Mouse (Mus musculus): ENCODE results near the gene Eif2b4.

DNA sequence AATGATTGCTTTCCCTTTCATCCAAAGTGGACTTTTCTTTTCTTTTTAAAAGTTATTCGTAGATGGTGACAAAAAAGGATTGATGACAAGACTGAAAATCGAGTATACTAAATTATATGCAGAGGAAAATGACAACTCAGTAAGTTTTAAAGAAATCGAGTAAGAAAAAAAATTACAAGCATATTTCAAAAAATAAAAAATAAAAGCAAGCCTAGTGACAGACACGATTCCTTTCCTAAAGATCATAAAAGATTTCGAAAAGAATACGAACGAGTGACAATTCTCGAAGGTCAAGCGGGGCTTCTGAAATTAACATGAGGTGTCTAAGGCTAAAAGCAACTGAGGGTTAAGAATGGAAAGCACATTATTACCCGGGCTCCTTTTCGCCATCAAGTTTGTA, 26.2 kb upstream of the Eif2b4 start:
- TF ChIP-seq CTCF (IDR thresholded peaks at IDR 0.05; ENCODE audit: borderline replicate concordance, insufficient read depth, low read depth, low read length) (no peak), POLR2A (IDR thresholded peaks at IDR 0.05; ENCODE audit: borderline replicate concordance, insufficient read depth, low read length) (no peak)

Measured in cerebellum, adult 2 months (tissue).